Mouse (Mus musculus) telencephalon, adult 2 months (tissue): ENCODE measurements around the gene Nudt5.
"Not testable (repeated sequence)": the region's sequence is repeated elsewhere in the genome, so short reads cannot be mapped to it uniquely, and the experiment has no call there.

Experiments
- DNase-seq: peaks from one replicate; pipeline ENCODE4 v3.0.0-alpha.2; 2011; ENCODE audit warnings: low read depth, low spot score

The Nudt5 gene

GRCm38 (mm10) chr2:5844873-5845631 lies at the start of gene Nudt5, which contains the start of gene Cdc123:
TSS of gene Nudt5 (plus strand) at chr2:5845019.
TSS of gene Cdc123 (minus strand) at chr2:5845164.
- DNase-seq = peak; percentile 98

GRCm38 (mm10) chr2:5797816-5798672 lies 46.8 kb upstream of the Nudt5 start:
- DNase-seq = no peak

DNA sequence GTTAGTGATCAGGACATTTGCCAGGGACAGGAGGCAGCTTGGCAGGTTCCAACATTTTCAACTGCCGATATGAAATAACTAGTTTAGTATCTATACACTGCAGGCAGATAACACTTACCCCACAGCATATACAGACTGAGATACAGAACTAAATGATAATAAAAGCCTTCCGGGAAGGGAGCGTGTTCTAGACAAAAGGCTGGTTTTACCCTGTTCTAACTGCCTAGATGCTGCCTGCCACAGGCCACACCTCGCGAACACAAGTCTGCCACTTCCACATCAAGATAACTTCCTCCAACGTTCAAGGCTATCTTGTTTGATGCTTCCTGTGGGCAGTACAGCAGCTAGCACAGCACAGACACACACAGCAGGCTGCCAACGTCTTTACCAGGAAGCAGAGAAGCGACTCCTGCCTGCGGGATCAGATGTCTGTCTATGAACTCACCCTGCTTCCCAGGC lies 43.6 kb upstream of the Nudt5 start:
- DNase-seq = no peak

- DNase-seq = no peak
Measured at GRCm38 (mm10) chr2:5801927-5802590, 42.8 kb upstream of the Nudt5 start.

- DNase-seq = no peak
Measured at GRCm38 (mm10) chr2:5804440-5805045, 40.3 kb upstream of the Nudt5 start.

- DNase-seq = no peak
Measured at GRCm38 (mm10) chr2:5805228-5805627, 39.6 kb upstream of the Nudt5 start.

- not testable (repeated sequence) for DNase-seq
Measured at GRCm38 (mm10) chr2:5806201-5806600, 38.6 kb upstream of the Nudt5 start.

GRCm38 (mm10) chr2:5810036-5810718 lies 34.6 kb upstream of the Nudt5 start:
- DNase-seq = no peak

GRCm38 (mm10) chr2:5811235-5811782 lies 33.5 kb upstream of the Nudt5 start:
- DNase-seq = no peak

GRCm38 (mm10) chr2:5821264-5821663 lies 23.6 kb upstream of the Nudt5 start:
- no peak for DNase-seq

- DNase-seq = no peak
Measured at GRCm38 (mm10) chr2:5822449-5822848, 22.4 kb upstream of the Nudt5 start.

- no peak for DNase-seq
Measured at GRCm38 (mm10) chr2:5824213-5824612, 20.6 kb upstream of the Nudt5 start.

- DNase-seq = no peak
Measured at GRCm38 (mm10) chr2:5824685-5825084, 20.1 kb upstream of the Nudt5 start.

GRCm38 (mm10) chr2:5825265-5825913 lies 19.4 kb upstream of the Nudt5 start:
- DNase-seq = no peak

DNA sequence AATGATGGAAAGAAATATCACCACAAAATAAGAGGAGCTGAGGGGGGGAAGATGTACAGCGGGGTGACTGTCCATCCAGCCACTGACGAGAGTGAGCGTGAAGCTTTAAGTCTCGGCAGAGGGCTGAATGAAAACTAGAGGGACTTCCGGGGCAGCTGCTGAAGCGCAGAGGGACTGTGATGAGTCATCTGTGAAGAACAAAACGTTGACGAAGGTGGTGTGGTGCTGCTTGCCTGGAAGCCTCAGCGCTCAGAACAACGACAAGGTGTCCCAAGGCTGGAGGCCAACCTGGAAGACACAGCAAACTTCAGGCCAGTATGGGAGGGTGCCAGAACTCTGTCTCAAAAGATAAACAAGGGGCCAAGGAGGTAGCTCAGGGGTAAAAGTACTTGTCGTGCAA lies 4.0 kb upstream of the Nudt5 start:
- DNase-seq = no peak

- DNase-seq = no peak
Measured at GRCm38 (mm10) chr2:5844181-5844872, 492 bp upstream of the Nudt5 start.

DNA sequence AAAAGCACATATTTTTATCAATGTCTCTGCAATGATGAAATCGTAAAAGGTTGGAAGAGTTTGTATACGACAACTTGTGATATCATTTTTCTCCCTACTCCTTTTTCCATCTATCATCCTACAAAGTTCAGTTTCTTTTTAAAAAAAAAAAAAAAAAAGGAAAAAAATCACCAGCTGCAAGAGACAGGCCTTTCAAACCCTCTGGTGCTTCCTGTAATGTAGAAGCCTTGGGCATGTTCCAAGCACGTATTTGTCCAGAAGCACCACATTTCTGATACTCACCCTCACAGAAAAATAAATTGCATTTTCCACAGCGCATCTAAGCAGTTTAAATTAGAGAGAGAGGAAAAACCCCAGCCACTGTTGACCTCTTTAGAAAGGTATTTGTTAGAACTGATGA lies 1.0 kb downstream of the Nudt5 start:
- no peak for DNase-seq

GRCm38 (mm10) chr2:5851116-5851515 lies 6.3 kb downstream of the Nudt5 start:
- no peak for DNase-seq

GRCm38 (mm10) chr2:5851866-5852265 lies 7.0 kb downstream of the Nudt5 start:
- DNase-seq = no peak

GRCm38 (mm10) chr2:5862834-5863233 lies 18.0 kb downstream of the Nudt5 start, which contains the start of gene Gm13199:
TSS of gene Gm13199 (minus strand) at chr2:5862934.
- no peak for DNase-seq
